Mouse (Mus musculus): ENCODE data around the gene Chn1. TPM values are rescaled to one million over a fixed set of nuclear protein-coding genes. Genes with fewer than 3 reads are reported as not detected.

The Chn1 gene
- total RNA-seq, 1 experiment from 2014 or later: 19.8 TPM

- DNase-seq: no peak
Observed at GRCm38 (mm10) chr2:73746375-73746770, 28.8 kb downstream of the Chn1 start.

GRCm38 (mm10) chr2:73745647-73746374 lies 29.3 kb downstream of the Chn1 start:
- DNase-seq: peak; percentile 39

GRCm38 (mm10) chr2:73741286-73741685 lies 33.9 kb downstream of the Chn1 start:
- no peak for DNase-seq

- no peak for DNase-seq
Observed at GRCm38 (mm10) chr2:73727868-73728267, 47.3 kb downstream of the Chn1 start.

- DNase-seq: no peak
Observed at GRCm38 (mm10) chr2:73724934-73725333, 50.2 kb downstream of the Chn1 start.

- peak; percentile 9 for DNase-seq
Observed at GRCm38 (mm10) chr2:73721821-73722220, 53.3 kb downstream of the Chn1 start.

GRCm38 (mm10) chr2:73712481-73712880 lies 62.7 kb downstream of the Chn1 start:
- DNase-seq: no peak

GRCm38 (mm10) chr2:73693045-73693444 lies 82.1 kb downstream of the Chn1 start:
- no peak for DNase-seq

- no peak for DNase-seq
Observed at GRCm38 (mm10) chr2:73690783-73691604, 84.2 kb downstream of the Chn1 start.

- no peak for DNase-seq
Observed at GRCm38 (mm10) chr2:73682500-73682899, 92.6 kb downstream of the Chn1 start.

GRCm38 (mm10) chr2:73680425-73681027 lies 94.6 kb downstream of the Chn1 start:
- DNase-seq: peak; percentile 61

GRCm38 (mm10) chr2:73668608-73669007 lies 106.5 kb downstream of the Chn1 start:
- no peak for DNase-seq

GRCm38 (mm10) chr2:73660566-73661134 lies 114.5 kb downstream of the Chn1 start:
- no peak for DNase-seq

- peak; percentile 55 for DNase-seq
Observed at GRCm38 (mm10) chr2:73659726-73660565, 115.2 kb downstream of the Chn1 start.

GRCm38 (mm10) chr2:73659041-73659440 lies 116.1 kb downstream of the Chn1 start:
- DNase-seq: no peak

GRCm38 (mm10) chr2:73657961-73658360 lies 117.2 kb downstream of the Chn1 start:
- DNase-seq: no peak

GRCm38 (mm10) chr2:73657151-73657550 lies 118.0 kb downstream of the Chn1 start:
- DNase-seq: peak; percentile 22

GRCm38 (mm10) chr2:73655663-73656062 lies 119.5 kb downstream of the Chn1 start:
- no peak for DNase-seq

- DNase-seq: no peak
Observed at GRCm38 (mm10) chr2:73654892-73655243, 120.3 kb downstream of the Chn1 start.

GRCm38 (mm10) chr2:73654059-73654891 lies 120.9 kb downstream of the Chn1 start:
- DNase-seq: no peak

GRCm38 (mm10) chr2:73637688-73638087 lies 137.5 kb downstream of the Chn1 start:
- DNase-seq: no peak
